Mouse (Mus musculus): ENCODE measurements around the gene Lhcgr. TPM values are rescaled to one million over a fixed set of nuclear protein-coding genes. Genes with fewer than 3 reads are reported as not detected.
"Not testable (repeated sequence)": the region's sequence is repeated elsewhere in the genome, so short reads cannot be mapped to it uniquely, and the experiment has no call there.

Lhcgr gene
- polyA plus RNA-seq (2016; fragmentation: Nextera tagmentation; extraction: Ambion mirVana) = not detected in 2 replicates

DNA sequence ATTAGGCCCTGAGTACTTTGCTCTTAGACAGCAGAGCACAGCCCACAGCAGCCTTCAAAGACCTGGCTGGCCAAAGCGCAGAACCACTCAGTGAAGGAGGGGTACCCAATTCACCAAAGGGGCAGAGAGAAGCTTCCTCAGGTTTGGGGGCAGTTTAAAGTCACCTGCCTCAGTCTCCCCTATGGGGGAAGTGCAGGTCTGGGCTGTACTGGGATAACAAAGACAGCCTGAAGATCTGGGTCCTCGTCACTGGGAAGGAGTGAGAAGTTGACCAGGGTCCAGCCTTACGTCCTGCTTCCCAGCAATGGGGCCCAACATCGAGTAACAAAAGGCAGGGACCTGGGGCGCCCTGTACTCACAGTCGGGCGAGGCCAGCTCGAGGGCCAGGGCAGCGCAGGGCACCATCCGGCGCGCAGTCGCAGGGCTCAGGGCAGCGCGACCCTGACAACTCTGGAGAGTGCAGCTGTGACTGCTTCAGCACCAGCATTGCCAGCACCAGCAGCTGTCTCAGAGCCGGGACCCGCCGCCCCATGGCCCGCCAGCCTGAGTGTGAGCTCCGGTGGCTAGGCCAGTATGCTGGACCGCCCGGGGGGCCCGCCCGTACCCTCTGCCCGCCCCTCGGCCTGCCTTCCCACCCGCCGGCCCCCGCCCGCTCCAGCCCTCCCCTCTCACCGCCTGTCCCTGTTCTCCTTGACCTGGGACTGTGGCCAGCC, at the start of gene Lhcgr:
Lhcgr (minus strand) TSS at position 551 of the 713 bp plus-strand sequence.
- Histone ChIP-seq H3K27me3 (ENCODE audit: poor library complexity, severe bottlenecking) (peaks cover 50% of the 10 kb centered on the region), H3K9me3 (no peaks in the 10 kb centered on the region), H3K4me1 (peaks cover 12% of the 10 kb centered on the region), H3K4me3 (peak within 1 kb of the TSS; percentile 47), H3K27ac (peak within 1 kb of the TSS; percentile 75), H3K36me3 (replicated peaks) (no peaks in the 10 kb centered on the region)
- WGBS = 13% methylated on average over 24 of the region's 31 CpGs
- DNase-seq (ENCODE audit: extremely low spot score, low spot score) = peak; percentile 19

- Histone ChIP-seq H3K4me3 (no peak overlapping the region), H3K36me3 (replicated peaks) (no peaks in the 10 kb centered on the region), H3K27me3 (ENCODE audit: poor library complexity, severe bottlenecking) (no peaks in the 10 kb centered on the region), H3K4me1 (no peaks in the 10 kb centered on the region), H3K9me3 (no peaks in the 10 kb centered on the region), H3K27ac (no peak overlapping the region)
- no peak for DNase-seq (ENCODE audit: extremely low spot score, low spot score)
- WGBS = 76% methylated on average over 2 of the region's 2 CpGs
Measured at GRCm38 (mm10) chr17:88817601-88818000, 25.8 kb upstream of the Lhcgr start.

GRCm38 (mm10) chr17:88812943-88813342, 21.2 kb upstream of the Lhcgr start:
- not testable (repeated sequence) for H3K27me3 ChIP-seq (ENCODE audit: poor library complexity, severe bottlenecking)
- 91% methylated on average over 3 of the region's 3 CpGs for WGBS

GRCm38 (mm10) chr17:88810807-88811206, 19.0 kb upstream of the Lhcgr start:
- no peaks in the 10 kb centered on the region for H3K9me3 ChIP-seq
- DNase-seq (ENCODE audit: extremely low spot score, low spot score) = no peak
- no peak overlapping the region for H3K4me3 ChIP-seq
- 0 out of 2 replicates have a peak, but pooled peaks cover 3% of the 10 kb centered on the region for H3K27me3 ChIP-seq (ENCODE audit: poor library complexity, severe bottlenecking)
- H3K27ac ChIP-seq = no peak overlapping the region
- WGBS = 90% methylated on average over 5 of the region's 5 CpGs
- H3K4me1 ChIP-seq = no peaks in the 10 kb centered on the region
- no peaks in the 10 kb centered on the region for H3K36me3 ChIP-seq (replicated peaks)

More at GRCm38 (mm10) chr17:88812943-88813342, 21.2 kb upstream of the Lhcgr start:
- not testable (repeated sequence) for H3K27ac ChIP-seq; H3K4me3 ChIP-seq; H3K9me3 ChIP-seq; H3K36me3 ChIP-seq (replicated peaks); H3K4me1 ChIP-seq; DNase-seq (ENCODE audit: extremely low spot score, low spot score)

- Histone ChIP-seq H3K36me3 (replicated peaks) (no peaks in the 10 kb centered on the region), H3K27ac (no peak overlapping the region), H3K4me3 (no peak overlapping the region), H3K4me1 (no peaks in the 10 kb centered on the region; the same call in 1 of the 2 replicates), H3K27me3 (ENCODE audit: poor library complexity, severe bottlenecking) (0 out of 2 replicates have a peak, but pooled peaks cover 3% of the 10 kb centered on the region), H3K9me3 (no peaks in the 10 kb centered on the region)
- 92% methylated on average over 8 of the region's 8 CpGs for WGBS
- DNase-seq (ENCODE audit: extremely low spot score, low spot score) = no peak
Measured at GRCm38 (mm10) chr17:88806421-88806820, 14.6 kb upstream of the Lhcgr start.

GRCm38 (mm10) chr17:88803441-88803840, 11.7 kb upstream of the Lhcgr start:
- Histone ChIP-seq H3K27me3 (ENCODE audit: poor library complexity, severe bottlenecking) (peaks cover 3% of the 10 kb centered on the region; the same call in 1 of the 2 replicates), H3K4me3 (no peak overlapping the region), H3K9me3 (no peaks in the 10 kb centered on the region), H3K27ac (no peak overlapping the region), H3K36me3 (replicated peaks) (no peaks in the 10 kb centered on the region), H3K4me1 (no peaks in the 10 kb centered on the region; the same call in 1 of the 2 replicates)
- no peak for DNase-seq (ENCODE audit: extremely low spot score, low spot score)

- Histone ChIP-seq H3K27ac (no peak overlapping the region), H3K27me3 (ENCODE audit: poor library complexity, severe bottlenecking) (peaks cover 50% of the 10 kb centered on the region), H3K36me3 (replicated peaks) (no peaks in the 10 kb centered on the region), H3K4me1 (peaks cover 12% of the 10 kb centered on the region), H3K9me3 (no peaks in the 10 kb centered on the region), H3K4me3 (no peak overlapping the region)
- no peak for DNase-seq (ENCODE audit: extremely low spot score, low spot score)
- 91% methylated on average over 2 of the region's 2 CpGs for WGBS
Measured at GRCm38 (mm10) chr17:88790680-88791079, 1.1 kb downstream of the Lhcgr start.

GRCm38 (mm10) chr17:88788392-88788791, 3.4 kb downstream of the Lhcgr start:
- no peak for DNase-seq (ENCODE audit: extremely low spot score, low spot score)
- H3K4me1 ChIP-seq = peaks cover 12% of the 10 kb centered on the region
- no peaks in the 10 kb centered on the region for H3K36me3 ChIP-seq (replicated peaks)
- H3K27me3 ChIP-seq (ENCODE audit: poor library complexity, severe bottlenecking) = peaks cover 48% of the 10 kb centered on the region
- no peaks in the 10 kb centered on the region for H3K9me3 ChIP-seq
- WGBS = 93% methylated on average over 2 of the region's 2 CpGs
- H3K4me3 ChIP-seq = no peak overlapping the region
- no peak overlapping the region for H3K27ac ChIP-seq

DNA sequence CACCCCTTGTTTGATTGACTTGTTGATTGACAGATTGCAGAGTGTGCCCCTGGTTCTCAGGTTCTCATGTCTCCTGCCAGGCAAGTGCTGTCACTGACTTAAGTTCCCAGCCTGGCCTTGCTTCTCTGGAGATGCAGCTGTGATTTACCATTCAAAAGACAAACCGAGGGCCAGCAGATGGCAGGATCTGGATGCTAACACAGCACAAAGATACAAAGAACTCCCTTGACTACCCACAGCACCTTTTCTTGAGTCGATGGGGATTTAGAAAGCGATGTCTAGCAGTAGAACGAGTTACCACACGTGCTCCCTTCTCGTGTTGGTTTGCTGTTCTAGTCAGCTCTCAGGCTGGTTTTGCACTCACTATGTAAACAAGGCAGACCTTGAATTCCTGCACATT, 4.9 kb downstream of the Lhcgr start:
- 76% methylated on average over 6 of the region's 6 CpGs for WGBS
- Histone ChIP-seq H3K27me3 (ENCODE audit: poor library complexity, severe bottlenecking) (peaks cover 33% of the 10 kb centered on the region), H3K4me1 (peaks cover 10% of the 10 kb centered on the region), H3K27ac (no peak overlapping the region), H3K36me3 (replicated peaks) (no peaks in the 10 kb centered on the region), H3K4me3 (no peak overlapping the region), H3K9me3 (no peaks in the 10 kb centered on the region)
- no peak for DNase-seq (ENCODE audit: extremely low spot score, low spot score)

- DNase-seq (ENCODE audit: extremely low spot score, low spot score) = no peak
- Histone ChIP-seq H3K36me3 (replicated peaks) (no peaks in the 10 kb centered on the region), H3K27ac (no peak overlapping the region), H3K9me3 (no peaks in the 10 kb centered on the region), H3K4me1 (peaks cover 5% of the 10 kb centered on the region; the same call in 1 of the 2 replicates), H3K4me3 (no peak overlapping the region), H3K27me3 (ENCODE audit: poor library complexity, severe bottlenecking) (peaks cover 28% of the 10 kb centered on the region)
- WGBS = 91% methylated on average over 4 of the region's 4 CpGs
Measured at GRCm38 (mm10) chr17:88786385-88786784, 5.4 kb downstream of the Lhcgr start.

- Histone ChIP-seq H3K9me3 (no peaks in the 10 kb centered on the region), H3K36me3 (replicated peaks) (no peaks in the 10 kb centered on the region), H3K27ac (no peak overlapping the region), H3K4me3 (no peak overlapping the region), H3K4me1 (peaks cover 6% of the 10 kb centered on the region; the same call in 1 of the 2 replicates), H3K27me3 (ENCODE audit: poor library complexity, severe bottlenecking) (peaks cover 45% of the 10 kb centered on the region)
- WGBS = 45% methylated on average over 3 of the region's 3 CpGs
- no peak for DNase-seq (ENCODE audit: extremely low spot score, low spot score)
Measured at GRCm38 (mm10) chr17:88779148-88779547, 12.6 kb downstream of the Lhcgr start.

DNA sequence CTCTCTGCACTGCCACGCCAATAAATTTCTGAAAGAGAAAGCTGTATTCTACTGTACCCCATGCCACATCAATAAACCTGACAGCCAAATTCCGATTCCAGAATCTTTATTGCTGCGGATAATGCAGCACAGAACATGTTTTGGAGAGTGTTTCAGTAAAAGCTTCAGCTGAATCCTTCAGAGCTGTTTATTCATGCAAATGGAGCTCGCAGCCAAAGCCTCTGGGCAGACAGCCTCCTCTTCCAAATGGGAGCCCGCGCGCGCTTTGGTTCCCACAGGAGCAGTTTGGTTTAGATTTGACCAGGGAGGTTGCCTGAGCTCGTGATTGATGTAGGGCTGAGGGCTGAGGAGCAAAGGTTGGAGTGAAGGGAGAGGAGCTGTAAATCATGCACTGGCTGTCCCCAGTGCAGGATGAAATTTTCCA, 17.7 kb downstream of the Lhcgr start:
- Histone ChIP-seq H3K27ac (no peak overlapping the region), H3K4me3 (no peak overlapping the region), H3K27me3 (ENCODE audit: poor library complexity, severe bottlenecking) (peaks cover 88% of the 10 kb centered on the region), H3K9me3 (no peaks in the 10 kb centered on the region), H3K4me1 (peaks cover 4% of the 10 kb centered on the region; the same call in 1 of the 2 replicates), H3K36me3 (replicated peaks) (no peaks in the 10 kb centered on the region)
- 75% methylated on average over 9 of the region's 9 CpGs for WGBS
- DNase-seq (ENCODE audit: extremely low spot score, low spot score) = no peak

- H3K36me3 ChIP-seq (replicated peaks) = no peaks in the 10 kb centered on the region
- 90% methylated on average over 7 of the region's 7 CpGs for WGBS
- H3K4me1 ChIP-seq = peaks cover 2% of the 10 kb centered on the region; the same call in 1 of the 2 replicates
- H3K27me3 ChIP-seq (ENCODE audit: poor library complexity, severe bottlenecking) = peaks cover 99% of the 10 kb centered on the region
- no peak for DNase-seq (ENCODE audit: extremely low spot score, low spot score)
- no peak overlapping the region for H3K27ac ChIP-seq
- peaks cover 12% of the 10 kb centered on the region for H3K9me3 ChIP-seq
- no peak overlapping the region for H3K4me3 ChIP-seq
Measured at GRCm38 (mm10) chr17:88770081-88770480, 21.7 kb downstream of the Lhcgr start.

Data from forebrain, embryonic 10.5 days (tissue).